Mouse (Mus musculus) spleen, adult 2 months (tissue): ENCODE data around the gene Ank2.

ENCODE experiments used
- CTCF ChIP-seq: fragments of 200-500 bp; IDR thresholded peaks from 2 replicates; pipeline ENCODE4 v1.5.1; 2011; ENCODE audit warnings: mild to moderate bottlenecking, inconsistent platforms; ENCODE audit not compliant: insufficient read depth, insufficient read length, insufficient replicate concordance; ENCODE audit errors: extremely low read depth
- POLR2A ChIP-seq: fragments of 200-500 bp; IDR thresholded peaks from 2 replicates; pipeline ENCODE4 v1.6.1; 2011; ENCODE audit warnings: low read depth, low read length, inconsistent platforms

- TF ChIP-seq CTCF (no peak), POLR2A (no peak)
Measured at GRCm38 (mm10) chr3:127198656-127199055, 300.5 kb downstream of the Ank2 start.
